Mouse (Mus musculus) stomach, postnatal 0 days (tissue): ENCODE results near the gene Pde4dip.

Source experiments
- CTCF ChIP-seq: IDR thresholded peaks from 2 replicates; pipeline ENCODE4 v1.5.1; 2016; ENCODE audit warnings: antibody characterized with exemption, low read depth, mild to moderate bottlenecking, moderate library complexity
- EP300 ChIP-seq: optimal IDR thresholded peaks from 2 replicates; pipeline ENCODE3; 2016; ENCODE audit warnings: antibody characterized with exemption

DNA sequence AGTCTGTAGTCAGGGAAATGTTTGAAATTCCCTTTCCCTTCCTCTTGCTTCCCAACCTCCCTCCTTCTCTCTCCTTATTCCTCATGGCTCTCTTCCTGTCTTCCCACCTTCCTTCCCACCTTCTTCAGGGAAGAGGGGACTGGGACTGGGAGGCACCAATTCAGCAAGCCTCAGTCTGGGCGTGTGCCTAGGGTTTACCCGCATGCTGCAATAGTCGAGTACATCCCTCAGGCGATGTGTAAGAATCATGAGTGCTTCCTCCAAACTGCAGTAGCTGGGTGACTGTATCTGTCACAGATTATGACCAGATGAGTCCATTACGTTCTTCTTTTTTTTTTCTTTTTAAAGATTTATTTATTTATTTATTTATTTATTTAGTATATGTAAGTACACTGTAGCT is 45.3 kb upstream of the Pde4dip start:
- TF ChIP-seq CTCF = no peak
- no peak for TF ChIP-seq EP300
